Mouse (Mus musculus) C2C12 (cell line): ENCODE measurements around the gene Lrrc10b.

Experiments used
- CEBPB ChIP-seq: IDR thresholded peaks from one replicate; pipeline ENCODE4 v1.6.1; 2011; ENCODE audit warnings: low read depth, mild to moderate bottlenecking, control low read depth, moderate library complexity
- CTCF ChIP-seq: IDR thresholded peaks from one replicate; pipeline ENCODE4 v1.5.1; 2011; ENCODE audit not compliant: control insufficient read depth, insufficient read depth, insufficient read length
- FOSL1 ChIP-seq: IDR thresholded peaks from one replicate; pipeline ENCODE4 v1.8.0; 2011; ENCODE audit warnings: mild to moderate bottlenecking, low read length; ENCODE audit not compliant: poor library complexity, insufficient read depth, severe bottlenecking
- MAX ChIP-seq: IDR thresholded peaks from one replicate; pipeline ENCODE4 v1.6.1; 2011; ENCODE audit warnings: mild to moderate bottlenecking, control low read depth
- MYOD1 ChIP-seq: IDR thresholded peaks from one replicate; pipeline ENCODE4 v1.6.1; 2011; ENCODE audit warnings: low read depth; ENCODE audit not compliant: control insufficient read depth, insufficient read length
- MYOG ChIP-seq: IDR thresholded peaks from one replicate; pipeline ENCODE4 v1.6.1; 2011; ENCODE audit not compliant: control insufficient read depth, insufficient read length; ENCODE audit errors: extremely low read depth
- USF1 ChIP-seq: IDR thresholded peaks from one replicate; pipeline ENCODE4 v1.6.1; 2011; ENCODE audit warnings: low read depth, mild to moderate bottlenecking, control low read depth, moderate library complexity

DNA sequence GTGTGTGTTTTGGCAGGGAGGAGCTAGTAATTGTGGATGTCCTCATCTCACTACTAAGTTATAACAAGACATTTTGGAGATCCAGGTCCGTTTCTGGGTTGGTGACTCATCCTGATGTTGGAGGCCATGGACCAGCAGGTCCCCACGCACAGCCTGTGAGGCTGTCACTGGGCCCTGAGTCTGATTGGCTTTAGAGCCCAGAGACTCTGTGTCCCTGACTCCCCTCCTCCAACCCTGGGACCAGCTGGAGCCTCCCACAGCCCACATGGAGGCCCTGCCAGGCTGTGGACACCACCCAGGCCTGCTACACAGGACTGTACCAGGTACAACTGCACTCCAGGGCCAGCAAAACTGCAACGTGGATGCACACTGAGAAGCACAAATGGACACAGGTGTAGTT, 15.7 kb upstream of the Lrrc10b start:
- no peak for TF ChIP-seq MYOD1
- TF ChIP-seq CTCF: no peak
- no peak for TF ChIP-seq MAX
- no peak for TF ChIP-seq FOSL1
- no peak for TF ChIP-seq CEBPB
- no peak for TF ChIP-seq USF1
- no peak for TF ChIP-seq MYOG
